Mouse (Mus musculus) thymus, postnatal 0 days (tissue): ENCODE results near the gene Fgf4. TPM values are rescaled to one million over a fixed set of nuclear protein-coding genes. Genes with fewer than 3 reads are reported as not detected.
"Not testable (repeated sequence)": the region's sequence is repeated elsewhere in the genome, so short reads cannot be mapped to it uniquely, and the experiment has no call there.

Source experiments
- DNase-seq: peaks from one replicate; pipeline ENCODE4 v3.0.0-alpha.2; 2015; ENCODE audit warnings: low spot score
- polyA plus RNA-seq: library from polyadenylated mRNA; unstranded; fragments of >200 nt; fragmentation: Nextera tagmentation; extraction: Ambion mirVana; gene quantifications from 2 replicates; pipeline ENCODE4 v1.2.1, GENCODE M21; 2015

Gene Fgf4
- polyA plus RNA-seq, 1 experiment from 2014 or later, result 0.27 TPM

DNA sequence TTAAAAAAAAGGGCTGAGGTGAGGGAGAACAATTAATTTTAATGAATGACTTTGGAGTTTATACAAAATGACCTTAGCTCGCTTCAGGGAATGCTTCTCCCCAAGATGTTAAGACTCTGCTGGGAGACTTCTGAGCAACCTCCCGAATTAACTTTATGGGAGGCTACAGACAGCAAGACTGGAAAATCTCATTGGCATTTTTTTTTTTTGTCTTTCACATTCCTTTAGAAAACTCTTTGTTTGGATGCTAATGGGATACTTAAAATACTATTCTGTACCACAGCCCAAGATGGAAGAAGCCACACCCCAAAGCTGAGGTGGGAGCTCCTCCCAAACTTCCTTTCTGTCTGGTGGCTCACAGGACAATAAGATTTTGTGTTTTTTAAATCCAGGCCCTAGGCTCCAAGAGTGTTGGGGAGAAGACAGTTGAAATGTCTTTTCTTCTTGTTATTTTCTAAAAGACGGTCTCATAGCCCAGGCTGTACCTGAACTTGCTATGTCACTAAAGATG, 17.0 kb downstream of the Fgf4 start:
- DNase-seq, result no peak

DNA sequence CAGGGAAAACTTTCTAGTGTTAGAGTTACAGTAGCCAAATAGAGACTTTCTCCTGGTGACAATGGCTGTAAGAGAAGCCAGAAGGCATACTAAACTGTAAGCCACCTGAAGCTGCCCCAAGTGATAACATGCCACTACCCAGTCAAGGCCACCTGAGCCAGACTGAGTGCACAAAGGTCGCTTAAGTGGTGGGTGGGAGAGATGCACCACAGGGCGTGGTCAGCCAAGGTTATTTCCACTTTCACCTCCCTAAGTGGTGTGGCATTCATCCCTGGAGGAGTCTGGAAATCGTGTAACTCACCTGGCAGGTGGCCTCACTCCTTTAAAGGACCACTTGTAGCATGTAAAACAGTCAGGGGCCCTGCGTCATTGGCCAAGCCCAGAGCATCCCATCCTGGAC, 20.0 kb downstream of the Fgf4 start:
- DNase-seq, result no peak

DNA sequence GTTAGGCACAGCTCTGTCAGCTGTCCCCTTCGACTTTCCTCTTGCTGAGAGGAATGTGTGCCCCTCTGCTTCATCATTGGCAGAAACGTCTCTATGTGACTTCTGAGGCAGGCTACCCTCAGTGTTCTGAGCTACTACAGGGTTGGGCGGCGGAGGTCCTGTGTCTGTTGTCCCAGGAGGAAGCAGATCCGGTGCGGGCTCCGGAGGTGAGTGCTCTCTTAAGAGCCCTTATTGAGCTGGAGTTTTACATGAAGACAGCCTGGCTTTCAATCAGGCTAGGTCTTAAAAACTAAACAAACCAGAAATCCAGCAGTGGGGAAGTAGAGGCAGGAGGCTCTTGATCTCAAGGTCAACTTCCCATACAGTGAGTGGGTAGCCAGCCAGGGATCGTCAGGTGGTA, 20.4 kb downstream of the Fgf4 start:
- DNase-seq, result no peak

DNA sequence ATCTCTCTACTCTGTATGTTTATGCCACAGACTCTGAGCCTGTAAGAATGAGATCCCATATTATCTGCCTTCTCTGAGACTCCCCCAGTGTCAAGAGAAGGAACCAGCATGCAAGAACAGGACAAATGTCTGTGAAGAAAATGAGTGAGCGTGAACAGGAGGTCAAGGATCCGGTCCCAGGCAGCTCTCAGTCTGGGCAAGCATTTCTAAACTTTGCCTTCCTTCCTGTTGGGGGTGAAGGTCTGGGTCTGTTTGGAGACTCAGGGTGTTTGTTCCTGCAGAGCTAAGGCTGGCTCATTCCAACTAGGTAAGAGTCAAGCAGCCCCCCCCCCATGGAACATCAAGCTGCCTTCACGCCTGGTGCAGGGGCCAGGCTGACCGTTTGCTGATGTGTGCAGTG, 25.3 kb downstream of the Fgf4 start:
- no peak for DNase-seq

DNA sequence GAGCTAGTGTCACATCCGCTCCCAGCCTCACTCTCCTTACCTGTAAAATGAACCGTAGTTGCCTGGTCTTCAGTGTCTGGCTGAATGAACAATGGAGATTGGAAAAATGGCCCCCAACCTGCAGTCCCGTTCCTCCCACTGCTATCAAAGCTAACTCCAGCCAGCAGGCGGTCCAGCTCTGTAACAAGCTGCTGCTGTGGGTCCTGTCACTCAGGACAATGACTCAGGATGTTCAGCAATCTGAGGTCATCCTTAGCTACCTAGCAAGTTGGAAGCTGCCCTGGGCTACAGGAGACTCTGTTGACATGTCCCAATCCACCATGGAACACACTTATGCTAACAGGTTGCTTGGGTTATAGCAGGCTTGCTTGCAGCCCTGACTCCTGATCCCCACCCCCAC, 26.0 kb downstream of the Fgf4 start:
- no peak for DNase-seq

DNA sequence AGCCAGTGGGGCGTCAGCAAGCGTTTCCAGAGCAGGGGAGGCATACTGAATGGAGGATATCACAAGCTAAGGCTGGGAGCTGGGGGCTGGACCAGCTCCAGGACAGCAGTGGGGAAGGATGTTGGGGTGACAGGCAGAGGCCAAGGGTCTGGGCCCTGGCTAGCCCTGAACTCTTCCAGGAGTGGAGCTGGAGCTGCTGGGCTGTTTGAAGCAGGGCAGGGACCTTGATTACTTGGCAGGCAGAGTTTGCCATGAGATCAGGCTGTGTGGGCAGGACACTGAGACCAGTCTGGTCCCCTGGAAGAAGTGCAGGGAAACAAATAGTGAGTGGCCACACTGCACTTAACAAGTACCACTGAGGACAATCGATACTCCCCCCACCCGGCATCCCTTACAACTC, 27.1 kb downstream of the Fgf4 start:
- DNase-seq, result no peak

DNA sequence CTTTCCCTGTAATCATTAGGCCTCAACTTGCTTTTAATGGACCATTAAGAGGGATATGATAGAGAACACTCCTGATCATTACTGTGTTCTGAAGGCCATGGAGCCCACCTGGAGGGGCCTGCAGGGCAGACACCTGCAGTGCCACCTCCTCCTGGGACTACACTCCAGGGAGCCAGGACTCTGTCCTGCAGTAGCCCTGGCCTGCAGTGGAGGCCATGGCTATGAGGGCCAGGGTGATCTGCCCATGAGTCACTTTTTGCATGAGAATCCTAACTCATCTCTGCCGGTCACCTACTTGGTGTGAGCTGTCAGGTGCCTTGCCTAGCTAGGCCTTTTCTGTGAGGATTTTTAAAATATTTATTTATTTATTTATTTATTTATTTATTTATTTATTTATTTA, 31.2 kb downstream of the Fgf4 start:
- DNase-seq, result no peak

GRCm38 (mm10) chr7:144883106-144883505, 35.9 kb downstream of the Fgf4 start:
- DNase-seq, result no peak

GRCm38 (mm10) chr7:144887672-144888071, 40.5 kb downstream of the Fgf4 start:
- no peak for DNase-seq

DNA sequence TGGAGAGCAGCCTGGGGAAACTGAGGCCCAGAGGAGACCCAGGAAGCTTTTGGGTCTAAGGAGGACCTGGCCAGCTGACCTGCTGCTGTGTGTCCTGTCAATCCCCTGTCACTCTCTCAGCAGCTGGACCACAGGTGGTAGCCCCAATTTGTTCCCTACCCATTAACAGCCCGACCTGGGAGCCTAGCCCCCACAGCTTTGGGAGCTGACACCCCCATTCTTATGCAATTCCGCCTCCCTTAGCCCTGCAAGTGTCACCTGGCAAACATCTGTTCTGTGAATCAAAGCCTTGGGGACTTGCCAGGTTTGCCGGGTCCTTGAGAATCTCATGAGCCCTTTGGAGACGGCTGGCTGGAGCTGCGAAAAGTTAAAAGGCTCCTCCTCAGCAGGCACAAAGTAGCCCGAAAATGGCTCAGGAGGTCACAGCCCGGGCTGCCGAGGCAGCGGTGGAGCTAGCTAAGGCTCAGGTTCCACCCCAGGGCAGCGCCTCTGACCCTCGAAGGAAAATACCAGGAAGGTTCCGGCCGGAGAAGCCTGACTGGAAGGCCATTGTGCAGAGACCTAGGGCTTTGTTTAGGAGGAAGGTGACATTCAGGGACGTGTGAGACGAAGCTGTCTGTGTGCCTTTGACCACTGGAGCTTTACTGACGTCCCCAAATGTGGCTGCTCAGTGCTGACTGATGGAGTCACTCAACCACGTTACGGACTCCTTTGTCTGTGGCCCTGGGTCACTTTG, 41.6 kb downstream of the Fgf4 start:
- DNase-seq, result no peak

DNA sequence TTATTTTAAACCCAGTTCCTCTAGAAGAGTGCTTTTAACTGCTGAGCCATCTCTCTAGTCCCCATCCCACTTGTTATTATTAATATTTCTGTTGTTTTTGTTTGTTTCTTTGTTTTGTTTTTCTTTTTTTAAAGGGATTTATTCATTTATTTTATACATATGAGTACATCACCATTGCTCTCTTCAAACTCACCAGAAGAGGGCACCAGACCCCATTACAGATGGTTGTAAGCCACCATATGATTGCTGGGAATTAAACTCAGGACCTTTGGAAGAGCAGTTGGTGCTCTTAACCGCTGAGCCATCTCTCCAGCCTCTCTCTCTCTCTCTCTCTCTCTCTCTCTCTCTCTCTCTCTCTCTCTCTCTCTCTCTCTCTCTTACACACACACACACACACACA, 43.5 kb downstream of the Fgf4 start:
- not testable (repeated sequence) for DNase-seq

- DNase-seq, result no peak
Observed at GRCm38 (mm10) chr7:144891863-144892262, 44.7 kb downstream of the Fgf4 start.

DNA sequence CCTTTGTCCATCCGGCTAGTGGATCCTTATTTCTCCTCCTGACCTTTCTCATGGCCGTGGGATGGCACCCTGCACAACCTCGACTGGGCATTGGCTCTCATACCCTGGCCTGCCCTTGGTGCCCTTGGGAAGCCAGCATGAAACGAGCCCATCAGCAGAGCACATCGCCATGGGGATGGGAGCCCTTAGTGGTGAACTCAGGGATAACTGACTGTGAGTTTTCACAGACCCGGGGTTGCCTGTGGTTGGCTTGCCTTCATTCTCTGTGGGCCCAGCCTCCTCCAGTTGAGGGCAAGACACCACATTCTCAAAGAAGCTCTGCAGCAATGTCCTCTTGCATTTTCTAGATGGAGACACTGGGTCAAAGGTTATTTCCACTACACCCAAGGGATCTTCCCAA, 45.2 kb downstream of the Fgf4 start:
- no peak for DNase-seq

DNA sequence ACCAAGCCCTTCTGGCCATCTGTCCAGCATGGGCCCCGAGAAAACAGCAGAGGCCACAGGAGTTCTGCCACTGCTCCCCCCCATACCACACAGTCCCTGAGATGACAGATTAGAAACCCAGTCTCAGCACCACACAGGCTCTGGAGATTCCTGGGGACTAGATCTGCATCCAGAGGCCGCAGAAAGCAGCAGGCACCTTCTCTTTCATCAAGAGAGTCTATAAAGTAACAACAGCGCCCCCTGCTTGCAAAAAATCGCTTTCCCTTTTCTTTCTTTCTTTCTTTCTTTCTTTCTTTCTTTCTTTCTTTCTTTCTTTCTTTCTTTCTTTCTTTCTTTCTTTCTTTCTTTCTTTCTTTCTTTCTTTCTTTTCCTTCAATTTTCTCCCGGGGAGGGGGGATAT, 47.0 kb downstream of the Fgf4 start:
- no peak for DNase-seq

DNA sequence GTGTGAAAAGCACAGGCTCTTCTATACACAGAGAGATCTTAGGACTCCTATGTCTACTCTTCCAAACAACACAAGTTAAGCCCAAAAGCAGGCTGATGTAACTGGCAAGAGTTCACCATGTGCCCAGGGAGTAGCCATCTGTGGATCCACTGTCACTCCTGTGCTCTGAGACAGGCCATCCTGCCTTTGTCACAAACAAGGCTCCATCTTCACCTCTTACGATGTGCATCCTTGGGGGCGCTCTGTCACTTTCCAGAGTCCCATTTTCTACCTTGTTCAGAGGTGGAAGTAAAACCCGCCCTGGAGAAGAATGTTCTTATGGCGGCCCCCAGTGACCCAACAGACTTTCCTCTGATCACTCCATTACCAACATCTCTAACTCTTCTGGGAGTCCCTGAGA, 47.5 kb downstream of the Fgf4 start:
- DNase-seq, result no peak

- DNase-seq, result peak; percentile 65
Observed at GRCm38 (mm10) chr7:144895305-144896111, 48.3 kb downstream of the Fgf4 start.

DNA sequence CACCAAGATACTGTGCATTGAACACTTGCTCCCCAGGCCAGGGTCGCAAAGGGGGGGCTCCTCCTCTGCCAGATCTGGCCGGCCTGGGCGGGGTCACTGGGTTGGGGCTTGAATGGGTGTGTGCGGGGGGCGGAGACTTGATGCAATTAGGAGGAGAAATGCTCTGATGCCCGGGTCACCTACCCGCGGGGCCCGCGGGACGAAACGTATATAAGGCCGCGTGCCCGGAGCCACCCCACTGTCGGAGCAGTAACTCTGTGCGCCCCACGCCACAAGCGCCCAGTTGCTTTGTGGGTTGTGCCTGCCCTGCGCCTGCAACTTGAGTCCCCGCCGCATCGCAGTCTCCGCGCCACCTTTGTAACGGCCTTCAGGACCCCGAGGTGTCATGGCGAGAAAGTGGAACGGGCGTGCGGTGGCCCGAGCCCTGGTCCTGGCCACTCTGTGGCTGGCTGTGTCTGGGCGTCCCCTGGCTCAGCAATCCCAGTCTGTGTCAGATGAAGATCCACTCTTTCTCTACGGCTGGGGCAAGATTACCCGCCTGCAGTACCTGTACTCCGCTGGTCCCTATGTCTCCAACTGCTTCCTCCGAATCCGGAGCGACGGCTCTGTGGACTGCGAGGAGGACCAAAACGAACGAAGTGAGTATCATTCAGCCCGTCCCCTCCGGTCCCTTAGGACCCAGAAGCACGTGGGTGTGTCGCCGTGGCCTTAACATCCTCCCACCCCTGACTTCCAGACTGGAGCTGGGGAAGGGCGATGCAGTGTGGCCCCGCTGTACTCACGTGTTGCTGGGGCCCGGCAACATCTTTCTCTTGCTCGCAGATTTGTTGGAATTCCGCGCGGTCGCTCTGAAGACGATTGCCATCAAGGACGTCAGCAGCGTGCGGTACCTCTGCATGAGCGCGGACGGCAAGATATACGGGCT, 49.4 kb downstream of the Fgf4 start, which contains the start of gene Fgf15:
TSS of gene Fgf15 (plus strand) at position 238 of the 925 bp plus-strand sequence.
- DNase-seq, result no peak

DNA sequence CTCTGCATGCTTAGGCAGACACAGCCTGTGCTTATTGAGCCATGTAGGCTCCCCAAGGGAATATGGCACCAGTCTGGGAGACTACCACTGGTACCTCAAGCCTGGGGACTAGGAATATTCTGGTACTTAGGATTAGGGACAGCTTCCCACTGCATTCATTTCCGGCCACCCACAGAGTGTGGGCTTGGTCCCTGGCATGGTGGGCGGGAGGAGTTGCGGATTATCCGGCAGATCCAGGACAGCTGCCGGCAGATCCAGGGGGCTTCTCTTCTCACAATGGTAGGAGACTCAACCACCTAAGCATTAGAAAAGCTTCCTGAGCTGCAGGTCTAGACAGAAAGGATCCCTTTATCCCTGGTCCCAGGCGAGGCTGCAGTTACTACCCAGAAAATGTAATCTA, 51.3 kb downstream of the Fgf4 start:
- no peak for DNase-seq

- DNase-seq, result not testable (repeated sequence)
Observed at GRCm38 (mm10) chr7:144905514-144905913, 58.3 kb downstream of the Fgf4 start.

DNA sequence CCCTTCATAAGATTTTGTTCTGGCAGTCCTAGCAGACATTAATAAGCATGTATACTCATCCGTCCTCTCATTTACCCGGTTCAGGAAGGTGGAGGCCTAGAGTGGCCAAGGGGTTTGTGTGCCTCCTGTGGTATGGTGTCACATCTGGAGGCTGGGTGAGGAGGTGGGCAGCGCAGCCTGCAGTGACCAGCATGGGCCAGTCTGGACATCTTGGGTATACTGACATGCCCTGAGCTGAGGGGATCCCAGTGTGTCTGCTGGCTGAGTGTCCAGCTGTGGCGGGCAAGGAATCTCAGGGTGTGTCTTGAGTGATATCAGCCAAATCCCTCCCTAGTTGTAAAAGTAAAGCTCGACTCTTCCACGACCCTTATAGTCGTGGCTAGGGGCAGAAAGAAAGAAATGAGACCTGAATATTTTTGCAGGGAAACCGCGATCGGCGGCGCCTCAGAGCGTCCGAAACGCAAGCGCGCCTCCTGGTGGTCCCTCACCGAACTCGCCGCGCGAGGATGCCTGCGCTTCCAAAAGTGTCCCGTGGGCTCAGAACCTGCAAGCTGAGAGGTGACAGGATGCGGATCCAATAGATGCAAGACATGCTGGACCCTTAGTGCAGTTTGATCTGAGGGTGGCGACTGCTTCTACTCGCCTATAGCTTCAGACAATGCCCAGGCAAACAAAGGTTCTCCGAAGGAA, 59.7 kb downstream of the Fgf4 start:
- peak; percentile 67 for DNase-seq

GRCm38 (mm10) chr7:144907793-144908192, 60.6 kb downstream of the Fgf4 start:
- peak; percentile 49 for DNase-seq
